Mouse (Mus musculus) megakaryocyte, embryonic 14.5 days (primary cell): Measurements from ENCODE around the gene Adk.

Source experiments
- FLI1 ChIP-seq: IDR thresholded peaks from 2 replicates; pipeline ENCODE4 v1.6.1; 2012; ENCODE audit warnings: low read length, inconsistent platforms, mixed read lengths
- GATA1 ChIP-seq: IDR thresholded peaks from 3 replicates; pipeline ENCODE4 v1.6.1; 2012; ENCODE audit warnings: mixed read lengths, low read length, inconsistent platforms, borderline replicate concordance

DNA sequence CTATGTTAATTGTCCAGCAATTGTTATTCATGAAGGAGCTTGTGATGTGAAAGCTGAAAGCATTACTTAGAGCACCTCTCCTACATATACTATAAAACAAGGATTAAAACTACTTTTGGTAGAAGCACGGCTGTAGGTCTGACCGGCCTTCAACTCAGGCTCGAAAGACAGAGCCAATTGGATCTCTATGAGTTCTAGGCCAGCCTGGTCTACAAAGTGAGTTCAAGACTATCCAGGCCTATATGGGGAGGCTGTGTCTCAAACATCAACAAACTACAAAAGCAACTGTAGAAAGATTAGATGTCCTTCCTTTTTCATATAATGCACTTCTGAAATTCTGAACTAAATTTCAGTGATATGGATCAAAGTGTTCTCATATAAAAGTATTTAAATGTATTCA, 113.7 kb downstream of the Adk start:
- TF ChIP-seq GATA1, result no peak
- no peak for TF ChIP-seq FLI1
